8 mouse cellular contexts compared by ENCODE assay signal in the genomic region with DNA sequence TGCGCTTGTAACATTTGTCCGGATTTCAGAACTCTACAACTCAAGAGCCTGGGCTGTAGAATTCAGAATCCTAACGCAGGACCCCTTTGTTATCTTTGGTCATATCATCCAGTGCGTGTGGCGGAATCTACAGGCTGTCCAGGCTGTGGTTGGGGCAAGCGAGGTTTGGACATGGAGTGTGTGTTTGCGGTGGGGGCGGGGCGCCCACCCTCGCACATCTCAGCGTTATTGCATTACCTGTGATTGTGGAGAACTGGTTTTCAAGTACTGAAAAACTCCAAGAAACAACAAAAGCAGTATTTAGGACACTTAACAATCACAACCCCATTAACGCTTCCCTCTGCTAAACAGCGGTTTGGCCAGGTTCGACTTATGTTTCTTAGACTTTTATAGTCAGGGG. TPM values are rescaled to one million over a fixed set of nuclear protein-coding genes. Genes with fewer than 3 reads are reported as not detected.
DNase-seq lines count a peak whose midpoint lies in the region; ATAC-seq lines count a peak whose summit lies in the region.

No protein-coding gene starts in this region.

- no peaks in the 10 kb centered on the region for H3K27me3 ChIP-seq in kidney, embryonic 15.5 days
- no peaks in the 10 kb centered on the region for H3K27me3 ChIP-seq in embryonic facial prominence, embryonic 15.5 days
- no peaks in the 10 kb centered on the region for H3K27me3 ChIP-seq in neural tube, embryonic 14.5 days (ENCODE audit: control insufficient read depth, insufficient read depth, low read length)

- no peaks in the 10 kb centered on the region for H3K9me3 ChIP-seq in kidney, embryonic 15.5 days (replicated peaks)
- H3K9me3 ChIP-seq in embryonic facial prominence, embryonic 15.5 days (replicated peaks): no peaks in the 10 kb centered on the region
- no peaks in the 10 kb centered on the region for H3K9me3 ChIP-seq in neural tube, embryonic 14.5 days (ENCODE audit: control insufficient read depth, low read length)

- no peak for ATAC-seq in kidney, embryonic 15.5 days (replicated peaks; ENCODE audit: low FRiP score)
- no peak for ATAC-seq in embryonic facial prominence, embryonic 15.5 days (ENCODE audit: insufficient number of reproducible peaks, low FRiP score, low TSS enrichment, low read depth)
- no peak for ATAC-seq in neural tube, embryonic 14.5 days (ENCODE audit: low read depth)

- no peaks in the 10 kb centered on the region for H3K36me3 ChIP-seq in kidney, embryonic 15.5 days
- H3K36me3 ChIP-seq in embryonic facial prominence, embryonic 15.5 days: no peaks in the 10 kb centered on the region
- no peaks in the 10 kb centered on the region for H3K36me3 ChIP-seq in neural tube, embryonic 14.5 days (ENCODE audit: control insufficient read depth, insufficient read depth, low read length)

- whole genome bisulfite sequencing in kidney, embryonic 15.5 days: 3% methylated on average over 14 of the region's 14 CpGs
- 5% methylated on average over 14 of the region's 14 CpGs for WGBS in embryonic facial prominence, embryonic 15.5 days
- 4% methylated on average over 14 of the region's 14 CpGs for WGBS in neural tube, embryonic 14.5 days

- peaks cover 9% of the 10 kb centered on the region for H3K4me1 ChIP-seq in kidney, embryonic 15.5 days
- H3K4me1 ChIP-seq in embryonic facial prominence, embryonic 15.5 days: peaks cover 10% of the 10 kb centered on the region
- peaks cover 9% of the 10 kb centered on the region for H3K4me1 ChIP-seq in neural tube, embryonic 14.5 days (ENCODE audit: control insufficient read depth, insufficient read depth, low read length)

- H3K4me2 ChIP-seq in kidney, embryonic 15.5 days: peak overlapping the region; percentile 97
- H3K4me2 ChIP-seq in embryonic facial prominence, embryonic 15.5 days (replicated peaks): peak overlapping the region; percentile 94
- peak overlapping the region; percentile 86 for H3K4me2 ChIP-seq in neural tube, embryonic 14.5 days (ENCODE audit: low read depth, low read length)

- peak overlapping the region; percentile 92 for H3K4me3 ChIP-seq in kidney, embryonic 15.5 days (replicated peaks)
- peak overlapping the region; percentile 90 for H3K4me3 ChIP-seq in embryonic facial prominence, embryonic 15.5 days (replicated peaks)
- peak overlapping the region; percentile 76 for H3K4me3 ChIP-seq in neural tube, embryonic 14.5 days (ENCODE audit: low read depth, low read length)

- peak overlapping the region; percentile 55 for H3K9ac ChIP-seq in kidney, embryonic 15.5 days
- peak overlapping the region; percentile 41 for H3K9ac ChIP-seq in embryonic facial prominence, embryonic 15.5 days
- peak overlapping the region; percentile 57 for H3K9ac ChIP-seq in neural tube, embryonic 14.5 days (replicated peaks; ENCODE audit: low read depth, low read length)

- DNase-seq in kidney, postnatal 14 days: no peak
- DNase-seq in ZHBTc4 (ENCODE audit: low read depth, low spot score): peak; percentile 26
- peak; percentile 28 to 49 for DNase-seq in kidney, postnatal 4 days
- DNase-seq in right cerebral cortex, postnatal 25 days: no peak
- DNase-seq in ovary, adult 18-20 months (ENCODE audit: low spot score): no peak

- H3K27ac ChIP-seq in kidney, embryonic 15.5 days: peak overlapping the region; percentile 82
- H3K27ac ChIP-seq in embryonic facial prominence, embryonic 15.5 days (replicated peaks): peak overlapping the region; percentile 74
- H3K27ac ChIP-seq in neural tube, embryonic 14.5 days (ENCODE audit: low read depth, low read length): peak overlapping the region; percentile 95

RNA-seq across cellular contexts. Expression of gene Dcun1d4, which starts 9.1 kb away (rescaled TPM):
- polyA plus RNA-seq in kidney, embryonic 15.5 days (2015; fragmentation: Nextera tagmentation; extraction: Ambion mirVana): 22.8 and 24.7 TPM in 2 replicates
- 19.0 and 20.1 TPM in 2 replicates for polyA plus RNA-seq in embryonic facial prominence, embryonic 15.5 days (2015; fragmentation: Nextera tagmentation; extraction: Ambion mirVana)
- 60.5 and 66.5 TPM in 2 replicates for polyA plus RNA-seq in neural tube, embryonic 14.5 days (2014; fragmentation: Nextera tagmentation; extraction: Ambion mirVana)

Comparison
In these comparisons a context has a peak if more than half of its experiments do, and no peak if none do; other contexts are left out.
1. DNase-seq: peak in ZHBTc4 (single experiment) and kidney, postnatal 4 days (2 of 2); none in kidney, postnatal 14 days (single experiment), right cerebral cortex, postnatal 25 days (single experiment) and ovary, adult 18-20 months (single experiment).
2. Peak in every context shown above with its lines, with median percentiles within 50 percentile points of each other: H3K27ac ChIP-seq, H3K4me2 ChIP-seq, H3K4me3 ChIP-seq and H3K9ac ChIP-seq.